Mouse (Mus musculus) gastrocnemius, adult 2 months (tissue): ENCODE data around the gene Hsf2bp. TPM values are rescaled to one million over a fixed set of nuclear protein-coding genes. Genes with fewer than 3 reads are reported as not detected.

Experiments
- DNase-seq: peaks from one replicate; pipeline ENCODE4 v3.0.0; 2022
- H3K27ac ChIP-seq: fragments of 200-600 bp; 2 replicates; pipeline ENCODE4 v1.8.1; 2022; ENCODE audit warnings: mild to moderate bottlenecking
- H3K4me3 ChIP-seq: fragments of 200-600 bp; 2 replicates; pipeline ENCODE4 v1.8.1; 2022; ENCODE audit warnings: mild to moderate bottlenecking, moderate library complexity
- CTCF ChIP-seq: fragments of 200-600 bp; IDR thresholded peaks from 2 replicates; pipeline ENCODE4 v1.8.1; 2022; ENCODE audit warnings: antibody characterized with exemption, mild to moderate bottlenecking, moderate library complexity
- intact Hi-C: fragments of 180-260 bp; cut with DNase I; formaldehyde crosslinking; loops from one replicate; pipeline ENCODE4 v1.15.1; 2025
- total RNA-seq, 2 experiments: library from RNA; stranded (reverse); gene quantifications; 2 replicates each; pipeline ENCODE4 v1.2.3; 2021

The Hsf2bp gene
- total RNA-seq, 2 experiments from 2014 or later = 0.46 to 1.5 TPM

DNA sequence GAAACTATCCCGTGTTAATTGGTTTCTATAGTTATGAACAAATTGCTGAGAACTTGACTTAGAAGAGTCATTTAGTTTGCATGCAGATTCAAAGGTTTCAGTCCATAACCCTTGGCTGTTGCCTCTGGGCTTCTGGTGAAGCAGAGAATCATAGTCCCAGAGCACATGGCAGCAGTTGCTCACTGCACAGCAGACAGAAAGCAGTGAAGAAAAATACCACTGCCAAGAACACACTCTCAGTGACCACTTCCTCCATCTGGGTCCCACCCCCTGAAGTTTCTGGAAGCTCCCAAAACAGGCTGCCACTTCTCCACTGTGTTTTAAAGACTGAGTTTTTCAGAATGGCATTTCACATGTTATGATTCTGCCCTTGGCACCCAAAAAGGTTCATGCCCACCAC is 67.3 kb downstream of the Hsf2bp start:
- no peak for DNase-seq
- Histone ChIP-seq H3K4me3 (no peak overlapping the region), H3K27ac (no peak overlapping the region)
- intact Hi-C loops = no loop called here
- no peak for TF ChIP-seq CTCF

DNA sequence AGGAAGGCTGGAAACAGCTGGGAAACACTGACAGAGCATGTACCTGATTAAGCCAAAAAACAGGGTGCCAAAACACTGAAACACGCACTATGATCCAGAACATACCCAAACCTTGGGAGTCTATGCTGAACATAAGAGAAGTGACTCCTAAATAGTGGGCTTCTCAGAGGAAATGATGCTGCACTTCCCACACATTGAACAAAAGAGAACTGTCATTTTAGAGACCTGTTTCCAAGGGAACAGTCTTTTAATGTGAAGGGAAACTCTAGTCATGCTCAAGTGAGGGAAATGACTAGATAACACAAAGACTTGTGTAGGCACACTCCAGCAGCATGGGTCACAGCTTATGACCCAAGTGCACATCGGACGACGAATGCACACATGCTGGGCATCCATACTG is 68.8 kb downstream of the Hsf2bp start:
- H3K27ac ChIP-seq = 0 out of 2 replicates have a peak overlapping the region, but pooled peaks have one; percentile 20
- DNase-seq = no peak
- TF ChIP-seq CTCF = no peak
- intact Hi-C loops = no loop called here
- no peak overlapping the region for H3K4me3 ChIP-seq

DNA sequence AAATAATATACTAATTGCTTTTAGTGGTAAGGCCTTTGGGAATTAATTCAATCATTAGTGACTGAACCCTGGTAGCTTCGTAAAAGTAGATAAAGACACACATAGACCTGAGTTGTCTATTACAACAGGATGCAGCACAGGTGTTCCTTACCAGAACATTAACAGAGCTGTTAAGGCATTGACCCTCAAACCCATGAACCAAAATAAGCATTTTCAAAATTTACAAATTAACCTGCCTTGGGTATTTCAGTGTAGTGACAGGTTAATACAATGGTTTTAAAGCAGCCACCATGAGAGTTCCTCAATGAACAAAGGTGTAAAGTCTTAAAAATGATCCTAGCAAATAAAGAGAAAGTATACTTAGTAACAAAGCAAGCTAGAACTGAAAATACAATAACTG is 69.6 kb downstream of the Hsf2bp start:
- DNase-seq = no peak
- intact Hi-C loops = no loop called here
- no peak for TF ChIP-seq CTCF
- Histone ChIP-seq H3K4me3 (no peak overlapping the region), H3K27ac (no peak overlapping the region)

DNA sequence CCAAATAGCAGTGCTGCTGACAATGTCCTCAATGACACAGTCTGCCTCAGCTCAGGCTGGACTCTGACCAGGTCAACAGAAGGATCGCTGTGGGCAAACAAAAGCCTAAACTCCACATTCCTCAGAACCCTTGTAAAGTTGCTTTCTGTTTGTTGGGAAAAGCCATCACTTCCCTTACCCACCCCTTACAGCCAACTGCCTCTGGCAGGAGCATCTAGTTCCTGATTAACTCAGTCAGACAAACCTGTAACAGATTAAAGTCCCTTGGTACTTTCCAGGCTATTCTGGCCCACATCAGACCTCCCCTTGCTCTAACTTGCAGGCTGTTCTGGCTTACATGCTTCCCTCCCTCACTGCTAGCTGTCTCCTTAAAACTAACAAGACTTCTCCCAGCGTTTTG is 70.5 kb downstream of the Hsf2bp start:
- peak; percentile 44 for DNase-seq
- peak overlapping the region; percentile 56 for H3K27ac ChIP-seq
- no peak for TF ChIP-seq CTCF
- no peak overlapping the region for H3K4me3 ChIP-seq
- intact Hi-C loops = no loop called here

DNA sequence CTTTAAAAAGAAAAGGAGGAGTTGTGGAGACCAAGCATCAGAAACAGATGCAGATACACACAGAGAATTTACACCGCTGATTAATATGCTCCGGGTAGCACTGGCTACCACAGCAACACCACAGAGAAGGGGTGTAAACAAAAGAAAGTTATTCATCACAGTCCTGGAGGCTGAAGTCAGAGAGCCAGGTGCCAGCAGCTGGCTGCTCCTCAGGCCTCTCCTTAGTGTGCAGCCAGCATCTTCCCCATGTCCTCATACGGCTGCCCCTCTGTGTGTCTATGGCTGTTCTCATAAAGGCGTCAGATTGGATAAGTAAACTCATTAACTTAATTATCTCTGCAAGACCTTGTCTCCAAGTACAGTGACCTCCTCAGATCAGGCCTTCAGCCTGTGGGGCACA is 73.2 kb downstream of the Hsf2bp start:
- TF ChIP-seq CTCF = no peak
- intact Hi-C loops = no loop called here
- Histone ChIP-seq H3K27ac (0 out of 2 replicates have a peak overlapping the region, but pooled peaks have one; percentile 1), H3K4me3 (no peak overlapping the region)
- no peak for DNase-seq

DNA sequence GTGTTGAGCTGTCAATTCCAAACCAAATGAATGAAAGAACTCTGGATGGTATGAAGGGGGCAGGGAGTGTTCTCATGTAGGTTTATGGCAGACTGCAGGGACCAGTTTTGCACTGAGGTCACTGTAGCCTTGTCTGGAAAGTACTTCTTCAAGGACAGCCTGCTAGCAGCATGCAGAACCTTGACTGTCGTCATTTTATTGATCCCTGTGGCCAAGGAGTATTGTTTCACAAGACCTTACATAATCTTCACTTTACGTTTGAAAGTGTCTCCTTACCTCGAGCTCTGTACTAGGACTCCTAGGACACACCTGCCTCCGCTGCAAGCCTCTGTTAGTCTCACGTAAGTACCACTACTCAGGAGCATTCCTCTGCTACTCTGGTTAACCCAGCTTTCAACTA is 73.9 kb downstream of the Hsf2bp start:
- H3K4me3 ChIP-seq = no peak overlapping the region
- intact Hi-C loops = no loop called here
- H3K27ac ChIP-seq = no peak overlapping the region
- no peak for DNase-seq
- no peak for TF ChIP-seq CTCF

DNA sequence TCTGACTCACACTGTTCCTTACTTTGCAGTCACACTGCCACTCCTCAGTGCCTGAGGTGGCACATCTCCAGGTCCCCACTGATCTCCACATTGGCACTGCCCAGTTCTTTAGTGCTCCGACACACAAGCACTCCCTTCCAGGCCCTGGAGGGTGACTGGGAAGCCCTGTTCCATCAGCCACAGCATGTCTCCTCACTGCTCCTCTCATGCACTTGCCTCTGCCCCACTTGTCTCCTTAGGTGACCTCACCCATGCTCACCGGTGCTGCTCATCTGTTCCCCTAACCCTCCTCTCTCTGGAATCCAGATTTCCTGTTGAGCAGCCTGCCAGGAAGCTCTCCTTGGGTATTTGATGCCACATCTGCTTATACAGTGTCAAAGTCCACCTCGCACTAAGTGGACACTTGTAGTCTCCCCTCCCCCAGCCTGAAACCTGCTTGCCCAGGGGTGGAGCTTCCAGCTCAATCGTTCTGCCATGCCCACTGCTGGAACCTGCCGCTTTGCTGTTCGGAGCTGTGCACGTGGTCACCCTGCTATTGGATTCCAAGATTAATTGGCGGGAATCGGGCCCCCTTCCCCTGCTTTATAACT is 81.5 kb downstream of the Hsf2bp start:
- TF ChIP-seq CTCF = no peak
- Histone ChIP-seq H3K4me3 (no peak overlapping the region), H3K27ac (no peak overlapping the region)
- no peak for DNase-seq
- intact Hi-C loops = no loop called here

DNA sequence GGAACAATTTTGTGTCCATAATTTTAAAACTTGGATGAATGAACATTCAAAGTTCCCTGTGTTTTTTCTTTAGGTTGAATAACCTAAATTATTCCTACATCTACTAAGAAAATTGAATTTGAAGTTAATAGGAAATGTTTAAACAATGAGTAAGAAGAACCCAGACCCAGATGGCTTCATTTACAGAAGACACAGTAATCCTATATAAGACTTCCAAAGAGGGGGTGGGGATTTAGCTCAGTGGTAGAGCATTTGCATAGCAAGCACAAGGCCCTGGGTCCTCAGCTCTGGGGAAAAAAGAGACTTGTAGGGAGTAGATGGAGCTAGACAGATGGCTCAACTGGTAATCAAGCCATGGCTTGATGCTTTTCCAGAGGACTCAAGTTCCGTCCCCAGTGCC is 87.1 kb downstream of the Hsf2bp start:
- DNase-seq = no peak
- no peak overlapping the region for H3K4me3 ChIP-seq
- TF ChIP-seq CTCF = no peak
- intact Hi-C loops = no loop called here
- no peak overlapping the region for H3K27ac ChIP-seq

DNA sequence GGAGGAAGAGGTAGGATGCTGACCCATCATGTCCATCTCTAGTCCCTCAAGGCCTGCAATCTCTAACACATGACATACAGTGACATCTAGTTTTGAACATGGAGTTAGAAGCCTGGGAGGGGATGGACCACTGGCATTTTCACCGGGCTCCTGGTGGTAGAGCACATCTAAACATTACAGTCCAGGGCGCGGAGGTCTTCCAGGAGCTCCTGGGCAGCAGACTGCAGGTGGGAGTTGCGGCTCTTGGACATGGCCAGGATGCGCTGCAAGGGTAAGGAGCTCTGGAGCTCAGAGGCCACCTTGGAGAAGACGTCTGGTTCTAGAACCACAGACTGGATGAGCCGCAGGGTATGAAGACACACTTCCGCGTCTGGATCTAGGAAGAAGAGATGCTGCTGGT is 89.7 kb downstream of the Hsf2bp start:
- TF ChIP-seq CTCF = no peak
- Histone ChIP-seq H3K4me3 (no peak overlapping the region), H3K27ac (no peak overlapping the region)
- intact Hi-C loops = no loop called here
- DNase-seq = no peak

DNA sequence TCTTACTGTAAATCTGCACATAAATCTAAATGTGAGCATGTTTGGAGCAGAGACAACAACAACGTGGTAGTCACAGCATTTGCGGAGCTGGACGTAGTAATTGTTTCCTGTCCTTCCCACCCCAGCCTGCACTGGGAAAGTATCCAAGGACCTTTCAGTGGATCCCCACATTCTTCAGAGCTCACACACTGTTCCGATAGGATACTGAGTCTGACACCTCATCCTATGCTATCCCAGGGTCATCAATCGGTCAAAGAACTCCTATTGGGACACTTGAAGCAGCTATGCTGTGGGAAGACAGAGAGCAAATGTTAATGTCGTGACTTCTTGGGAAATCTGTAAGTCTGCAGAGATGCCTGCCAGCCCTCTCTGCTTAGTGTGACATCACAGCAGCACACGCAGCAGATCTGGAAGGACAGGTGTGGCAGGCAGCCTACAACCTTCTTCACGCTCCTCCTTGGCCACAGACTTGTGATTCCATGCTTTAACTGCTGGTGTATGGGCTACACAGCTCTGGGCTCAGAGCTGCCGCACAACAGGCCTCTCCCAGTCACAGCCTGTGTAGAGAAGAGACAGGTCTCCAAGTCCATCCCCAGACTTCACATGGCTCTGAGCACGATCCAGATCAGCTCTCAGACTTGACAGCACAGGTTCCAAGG is 92.1 kb downstream of the Hsf2bp start:
- H3K4me3 ChIP-seq = no peak overlapping the region
- peak overlapping the region; percentile 38; the same call in 1 of the 2 replicates for H3K27ac ChIP-seq
- DNase-seq = no peak
- no peak for TF ChIP-seq CTCF
- intact Hi-C loops = no loop called here

DNA sequence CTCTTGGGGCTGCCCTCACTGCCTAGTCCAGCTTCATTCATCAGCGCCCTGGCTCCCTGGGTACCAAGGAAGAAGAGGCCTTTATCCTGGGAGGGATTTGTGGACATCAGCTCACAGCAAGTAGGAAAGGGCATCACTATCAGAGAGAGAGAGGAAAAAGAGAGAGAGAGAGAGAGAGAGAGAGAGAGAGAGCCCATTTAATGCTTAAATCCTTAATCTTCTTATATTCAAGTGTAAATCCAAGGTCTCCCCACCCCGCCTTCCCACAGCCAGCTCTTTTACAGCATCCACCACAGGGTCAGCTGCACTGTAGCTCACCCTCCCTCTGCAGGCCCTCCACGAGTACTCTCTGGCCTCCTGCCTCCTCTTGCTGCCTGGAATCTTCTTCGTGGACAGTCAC is 94.5 kb downstream of the Hsf2bp start:
- Histone ChIP-seq H3K27ac (peak overlapping the region; percentile 79), H3K4me3 (no peak overlapping the region)
- no peak for TF ChIP-seq CTCF
- no peak for DNase-seq
- intact Hi-C loops = loop anchor here (1.0 kb wide), 1 partner anchor 40 kb away; no protein-coding TSS in a partner anchor

DNA sequence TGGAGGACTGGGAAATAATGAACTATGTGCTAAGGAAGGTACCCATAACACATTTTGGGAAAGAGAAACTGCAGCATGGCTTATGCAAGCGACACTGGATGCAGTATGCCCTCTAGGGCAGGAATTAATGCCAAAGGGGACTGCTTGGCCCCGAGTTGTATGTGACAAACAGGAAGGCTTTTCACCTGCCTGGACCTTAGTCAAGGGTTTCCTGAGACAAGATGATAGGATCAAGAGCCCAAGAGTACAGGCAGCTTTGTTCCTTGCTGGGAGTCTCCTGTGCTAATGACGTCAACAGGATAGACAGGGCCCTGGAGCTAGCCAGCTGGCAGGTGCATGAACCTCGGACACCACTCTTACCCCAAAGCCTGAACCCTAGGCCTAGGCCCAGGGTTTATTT is 95.5 kb downstream of the Hsf2bp start:
- intact Hi-C loops = loop anchor here (1.0 kb wide), 1 partner anchor 39 kb away; no protein-coding TSS in a partner anchor
- no peak for TF ChIP-seq CTCF
- Histone ChIP-seq H3K27ac (peak overlapping the region; percentile 79), H3K4me3 (no peak overlapping the region)
- DNase-seq = no peak

DNA sequence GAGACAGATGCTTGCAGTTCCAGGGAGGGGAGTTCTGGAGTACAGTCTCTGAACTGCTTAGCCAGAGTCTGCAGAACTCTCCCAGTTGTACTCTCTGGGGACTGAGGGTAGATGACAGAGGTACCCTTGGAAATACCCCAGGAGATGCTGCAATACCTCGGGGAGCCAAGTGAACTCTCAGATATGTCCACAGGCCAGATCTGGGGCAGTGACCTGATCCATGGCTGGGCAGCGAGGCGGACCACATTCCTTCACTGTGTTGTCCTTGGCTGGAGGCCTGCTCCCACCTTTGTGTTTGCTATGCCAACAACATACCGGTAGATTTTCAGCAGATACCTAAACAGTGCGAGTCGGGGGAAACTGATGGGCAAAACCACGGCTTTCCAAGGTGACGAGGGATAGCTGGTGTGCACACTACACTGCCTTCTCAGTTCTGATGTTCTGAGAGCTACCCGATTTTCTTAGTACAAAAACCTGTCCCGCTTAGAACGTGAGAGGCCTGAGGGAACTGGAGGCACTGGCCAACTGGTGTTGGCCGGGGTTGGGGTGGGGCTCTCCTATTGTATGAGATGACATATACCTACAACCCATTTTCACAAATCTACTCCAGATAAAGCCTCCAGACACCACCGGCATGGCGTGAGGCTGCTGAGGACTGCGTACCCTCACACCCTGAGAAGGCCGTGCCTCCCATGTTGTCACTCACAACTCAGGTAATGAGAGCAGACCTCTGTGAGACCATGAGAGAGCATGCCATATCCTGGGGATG is 96.7 kb downstream of the Hsf2bp start:
- DNase-seq = no peak
- TF ChIP-seq CTCF = no peak
- Histone ChIP-seq H3K4me3 (no peak overlapping the region), H3K27ac (peak overlapping the region; percentile 79)
- intact Hi-C loops = loop anchor here (5.0 kb wide), 2 partner anchors 73 to 82 kb away; partner anchors contain the start of gene Sik1
